Mouse (Mus musculus) E14TG2a.4 (cell line): ENCODE measurements at regions not wholly inside any gene's neighbourhood (a gene's known extent, or its start where the extent isn't known, plus 50 kb on each side); places are given as distances from the start of the nearest gene placed in this dataset.

Experiments used
- H3K27me3 ChIP-seq: 2 replicates; pipeline ENCODE4 v1.6.1; 2014; ENCODE audit warnings: low read length, control low read depth; ENCODE audit not compliant: insufficient read depth
- H3K36me3 ChIP-seq: 2 replicates; pipeline ENCODE4 v1.6.1; 2014; ENCODE audit warnings: low read length, control low read depth; ENCODE audit not compliant: insufficient read depth
- H3K4me1 ChIP-seq: replicated peaks from 2 replicates; pipeline ENCODE4 v1.6.1; 2014; ENCODE audit warnings: low read depth, low read length, control low read depth
- H3K4me3 ChIP-seq: replicated peaks from 2 replicates; pipeline ENCODE4 v1.5.1; 2014; ENCODE audit warnings: mild to moderate bottlenecking, low read length
- H3K9me3 ChIP-seq: 2 replicates; pipeline ENCODE4 v1.6.1; 2014; ENCODE audit warnings: low read length, control low read depth
- CTCF ChIP-seq: conservative IDR thresholded peaks from 2 replicates; pipeline ENCODE4 v1.5.1; 2014; ENCODE audit warnings: low read length
- NANOG ChIP-seq: IDR thresholded peaks from 2 replicates; pipeline ENCODE4 v1.6.1; 2014; ENCODE audit warnings: borderline replicate concordance, low read length, mixed read lengths
- POU5F1 ChIP-seq: IDR thresholded peaks from 2 replicates; pipeline ENCODE4 v1.6.1; 2014; ENCODE audit warnings: low read length, borderline replicate concordance

DNA sequence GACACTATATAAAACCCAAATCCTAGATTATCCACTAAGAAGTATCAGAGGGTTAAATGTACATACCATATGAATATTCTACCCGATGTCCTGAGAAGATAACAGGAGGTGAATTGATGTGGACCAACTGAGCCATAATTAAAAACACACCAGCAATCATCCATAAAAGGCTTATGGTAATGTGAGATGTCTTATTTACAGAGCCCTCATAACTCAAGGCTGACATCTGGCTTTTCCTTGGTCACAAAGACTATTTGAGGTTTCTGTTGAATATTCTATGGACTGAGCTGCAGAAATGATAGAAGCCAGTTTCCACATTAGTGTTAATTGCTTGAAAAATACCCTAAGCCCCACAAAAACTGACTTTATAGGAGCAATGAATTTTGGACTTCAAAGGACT lies 198.1 kb upstream of the Gm8871 start:
- Histone ChIP-seq H3K27me3 (no peaks in the 10 kb centered on the region), H3K36me3 (no peaks in the 10 kb centered on the region), H3K9me3 (no peaks in the 10 kb centered on the region), H3K4me1 (no peaks in the 10 kb centered on the region), H3K4me3 (no peak overlapping the region)
- TF ChIP-seq POU5F1 = no peak
- no peak for TF ChIP-seq NANOG
- no peak for TF ChIP-seq CTCF

DNA sequence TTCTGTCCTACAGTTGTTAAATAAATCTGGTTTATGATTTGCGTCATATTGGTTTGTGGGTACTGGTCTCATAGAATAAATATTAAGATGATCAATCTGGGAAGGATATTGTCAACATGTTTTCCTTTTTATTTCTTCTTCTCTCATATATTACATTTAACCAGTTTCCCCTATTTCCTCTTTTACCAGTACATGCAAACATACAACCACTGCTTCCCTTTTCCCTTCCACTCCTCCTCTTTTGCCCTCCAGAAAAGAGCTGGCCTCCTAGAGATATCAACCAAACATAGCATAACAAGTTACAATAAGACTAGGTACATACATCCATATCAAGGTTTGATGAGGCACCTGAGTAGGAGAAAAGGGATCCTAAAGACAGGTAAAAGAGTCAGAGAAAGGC lies 180.1 kb upstream of the Gm8871 start:
- Histone ChIP-seq H3K27me3 (no peaks in the 10 kb centered on the region), H3K9me3 (peaks cover 3% of the 10 kb centered on the region; the same call in 1 of the 2 replicates), H3K36me3 (no peaks in the 10 kb centered on the region), H3K4me3 (no peak overlapping the region), H3K4me1 (no peaks in the 10 kb centered on the region)
- TF ChIP-seq NANOG (no peak), CTCF (no peak), POU5F1 (no peak)
